Mouse (Mus musculus) small intestine, adult 2 months (tissue): Measurements from ENCODE around the gene Vamp5.

Experiments
- CTCF ChIP-seq: fragments of 200-500 bp; IDR thresholded peaks from 2 replicates; pipeline ENCODE4 v1.5.1; 2012; ENCODE audit warnings: low read depth, mild to moderate bottlenecking, control low read depth, inconsistent platforms, low read length, moderate library complexity, mixed read lengths; ENCODE audit not compliant: insufficient replicate concordance, insufficient read length; ENCODE audit errors: extremely low read depth
- POLR2A ChIP-seq: fragments of 200-500 bp; IDR thresholded peaks from 2 replicates; pipeline ENCODE4 v1.6.1; 2012; ENCODE audit warnings: low read depth, mild to moderate bottlenecking, control low read depth, inconsistent platforms, low read length, moderate library complexity

- no peak for TF ChIP-seq CTCF
- no peak for TF ChIP-seq POLR2A
These were observed 39.8 kb downstream of the Vamp5 start for GRCm38 (mm10) chr6:72340481-72340880.
